Mouse (Mus musculus) liver, embryonic 12.5 days (tissue): ENCODE measurements around the gene Msrb1. TPM values are rescaled to one million over a fixed set of nuclear protein-coding genes. Genes with fewer than 3 reads are reported as not detected.

Experiments
- ATAC-seq: fragments of 200-750 bp; cut with Nextera tagmentation; 2 replicates; pipeline ENCODE4 v1.8.0; 2017; ENCODE audit warnings: moderate number of reproducible peaks, mild to moderate bottlenecking, moderate library complexity
- H3K27ac ChIP-seq: fragments of 300-500 bp; sonication (generic); 2 replicates; pipeline ENCODE4 v1.5.1; 2016; ENCODE audit warnings: mild to moderate bottlenecking
- H3K27me3 ChIP-seq: fragments of 300-500 bp; sonication (generic); replicated peaks from 2 replicates; pipeline ENCODE4 v1.6.1; 2016; ENCODE audit warnings: mild to moderate bottlenecking, moderate library complexity
- H3K36me3 ChIP-seq: fragments of 300-500 bp; sonication (generic); 2 replicates; pipeline ENCODE4 v1.6.1; 2016; ENCODE audit warnings: mild to moderate bottlenecking, moderate library complexity
- H3K4me1 ChIP-seq: fragments of 300-500 bp; sonication (generic); 2 replicates; pipeline ENCODE4 v1.6.1; 2016
- H3K4me2 ChIP-seq: fragments of 300-500 bp; sonication (generic); 2 replicates; pipeline ENCODE4 v1.6.1; 2016; ENCODE audit warnings: mild to moderate bottlenecking, moderate library complexity
- H3K4me3 ChIP-seq: fragments of 300-500 bp; sonication (generic); 2 replicates; pipeline ENCODE4 v1.5.1; 2016; ENCODE audit warnings: mild to moderate bottlenecking, moderate library complexity
- H3K9ac ChIP-seq: fragments of 300-500 bp; sonication (generic); 2 replicates; pipeline ENCODE4 v1.6.1; 2016; ENCODE audit warnings: mild to moderate bottlenecking, moderate library complexity
- H3K9me3 ChIP-seq: fragments of 300-500 bp; sonication (generic); replicated peaks from 2 replicates; pipeline ENCODE4 v1.6.1; 2016; ENCODE audit warnings: mild to moderate bottlenecking, moderate library complexity
- WGBS: fragments of 180-500 bp; shearing (Covaris S2); methylation state at CpG from one replicate; pipeline ENCODE4 v1.1.7; 2016; ENCODE audit not compliant: insufficient replicate concordance; 5-methylcytosine and 5-hydroxymethylcytosine counted together
- polyA plus RNA-seq: library from polyadenylated mRNA; unstranded; fragments of >200 nt; fragmentation: Nextera tagmentation; extraction: Ambion mirVana; gene quantifications from 2 replicates; pipeline ENCODE4 v1.2.1, GENCODE M21; 2016

The Msrb1 gene
- polyA plus RNA-seq, 1 experiment from 2014 or later: 21.6 TPM

GRCm38 (mm10) chr17:24752415-24753394 is 16.3 kb downstream of the Msrb1 start, which contains the start of gene Hs3st6:
Gene Hs3st6 (plus strand): TSS chr17:24752988.
- H3K36me3 ChIP-seq: no peaks in the 10 kb centered on the region
- H3K9me3 ChIP-seq: no peaks in the 10 kb centered on the region
- peak; percentile 74 for ATAC-seq
- peak within 1 kb of the TSS; percentile 75 for H3K4me2 ChIP-seq
- H3K4me3 ChIP-seq: peak within 1 kb of the TSS; percentile 50
- WGBS: 1% methylated on average over 75 of the region's 82 CpGs
- peaks cover 93% of the 10 kb centered on the region for H3K27me3 ChIP-seq
- H3K27ac ChIP-seq: no peak within 1 kb of the TSS
- H3K4me1 ChIP-seq: peaks cover 16% of the 10 kb centered on the region
- 0 out of 2 replicates have a peak within 1 kb of the TSS, but pooled peaks have one; percentile 23 for H3K9ac ChIP-seq

GRCm38 (mm10) chr17:24757394-24757793 is 21.0 kb downstream of the Msrb1 start:
- H3K9me3 ChIP-seq: no peaks in the 10 kb centered on the region
- no peak overlapping the region for H3K4me3 ChIP-seq
- H3K4me1 ChIP-seq: peaks cover 12% of the 10 kb centered on the region
- no peaks in the 10 kb centered on the region for H3K36me3 ChIP-seq
- H3K4me2 ChIP-seq: no peak overlapping the region
- H3K27me3 ChIP-seq: peaks cover 94% of the 10 kb centered on the region
- H3K27ac ChIP-seq: no peak overlapping the region
- no peak for ATAC-seq
- no peak overlapping the region for H3K9ac ChIP-seq
- WGBS: 74% methylated on average over 1 of the region's 1 CpGs

GRCm38 (mm10) chr17:24761121-24761520 is 24.7 kb downstream of the Msrb1 start:
- no peak for ATAC-seq
- H3K4me1 ChIP-seq: no peaks in the 10 kb centered on the region; the same call in 1 of the 2 replicates
- H3K4me3 ChIP-seq: no peak overlapping the region
- WGBS: 41% methylated on average over 5 of the region's 5 CpGs
- no peak overlapping the region for H3K4me2 ChIP-seq
- H3K27ac ChIP-seq: no peak overlapping the region
- no peaks in the 10 kb centered on the region for H3K36me3 ChIP-seq
- no peak overlapping the region for H3K9ac ChIP-seq
- peaks cover 88% of the 10 kb centered on the region for H3K27me3 ChIP-seq
- H3K9me3 ChIP-seq: no peaks in the 10 kb centered on the region

- Histone ChIP-seq H3K4me2 (no peak overlapping the region), H3K27ac (no peak overlapping the region), H3K4me3 (no peak overlapping the region)
Measured at GRCm38 (mm10) chr17:24765016-24765905, 28.8 kb downstream of the Msrb1 start.

GRCm38 (mm10) chr17:24766266-24766875 is 29.9 kb downstream of the Msrb1 start:
- Histone ChIP-seq H3K27me3 (peaks cover 79% of the 10 kb centered on the region), H3K9me3 (no peaks in the 10 kb centered on the region), H3K9ac (no peak overlapping the region), H3K36me3 (no peaks in the 10 kb centered on the region), H3K4me3 (no peak overlapping the region), H3K4me1 (no peaks in the 10 kb centered on the region; the same call in 1 of the 2 replicates), H3K27ac (no peak overlapping the region), H3K4me2 (no peak overlapping the region)
- ATAC-seq: no peak
- 27% methylated on average over 12 of the region's 12 CpGs for WGBS

More at GRCm38 (mm10) chr17:24765016-24765905, 28.8 kb downstream of the Msrb1 start:
- peaks cover 89% of the 10 kb centered on the region for H3K27me3 ChIP-seq
- H3K9ac ChIP-seq: no peak overlapping the region
- no peaks in the 10 kb centered on the region; the same call in 1 of the 2 replicates for H3K4me1 ChIP-seq
- no peak for ATAC-seq
- H3K36me3 ChIP-seq: no peaks in the 10 kb centered on the region
- H3K9me3 ChIP-seq: no peaks in the 10 kb centered on the region
- WGBS: 33% methylated on average over 22 of the region's 22 CpGs

GRCm38 (mm10) chr17:24769146-24769545 is 32.7 kb downstream of the Msrb1 start:
- Histone ChIP-seq H3K4me2 (no peak overlapping the region), H3K27ac (no peak overlapping the region), H3K9me3 (no peaks in the 10 kb centered on the region), H3K4me1 (no peaks in the 10 kb centered on the region; the same call in 1 of the 2 replicates), H3K9ac (no peak overlapping the region), H3K4me3 (no peak overlapping the region), H3K36me3 (no peaks in the 10 kb centered on the region), H3K27me3 (peaks cover 66% of the 10 kb centered on the region)
- WGBS: 27% methylated on average over 3 of the region's 3 CpGs
- ATAC-seq: no peak

- H3K9me3 ChIP-seq: no peaks in the 10 kb centered on the region
- peaks cover 31% of the 10 kb centered on the region for H3K27me3 ChIP-seq
- H3K36me3 ChIP-seq: no peaks in the 10 kb centered on the region
- WGBS: 57% methylated on average over 5 of the region's 5 CpGs
- H3K9ac ChIP-seq: no peak overlapping the region
- H3K4me2 ChIP-seq: no peak overlapping the region
- no peak for ATAC-seq
- H3K4me1 ChIP-seq: no peaks in the 10 kb centered on the region
- H3K4me3 ChIP-seq: no peak overlapping the region
- H3K27ac ChIP-seq: no peak overlapping the region
Measured at GRCm38 (mm10) chr17:24773241-24773640, 36.8 kb downstream of the Msrb1 start.

- 64% methylated on average over 8 of the region's 8 CpGs for WGBS
- ATAC-seq: no peak
- no peaks in the 10 kb centered on the region for H3K4me1 ChIP-seq
- peaks cover 14% of the 10 kb centered on the region; the same call in 1 of the 2 replicates for H3K27me3 ChIP-seq
- no peak overlapping the region for H3K4me3 ChIP-seq
- H3K9ac ChIP-seq: no peak overlapping the region
- H3K9me3 ChIP-seq: no peaks in the 10 kb centered on the region
- no peak overlapping the region for H3K4me2 ChIP-seq
- no peak overlapping the region for H3K27ac ChIP-seq
- no peaks in the 10 kb centered on the region for H3K36me3 ChIP-seq
Measured at GRCm38 (mm10) chr17:24775173-24775572, 38.7 kb downstream of the Msrb1 start.

GRCm38 (mm10) chr17:24777073-24777472 is 40.6 kb downstream of the Msrb1 start:
- H3K9ac ChIP-seq: no peak overlapping the region

GRCm38 (mm10) chr17:24780821-24781220 is 44.4 kb downstream of the Msrb1 start:
- Histone ChIP-seq H3K27me3 (peaks cover 5% of the 10 kb centered on the region; the same call in 1 of the 2 replicates), H3K9ac (no peak overlapping the region), H3K9me3 (no peaks in the 10 kb centered on the region), H3K4me3 (no peak overlapping the region), H3K4me1 (no peaks in the 10 kb centered on the region), H3K27ac (no peak overlapping the region), H3K36me3 (no peaks in the 10 kb centered on the region), H3K4me2 (no peak overlapping the region)
- ATAC-seq: no peak
- WGBS: 55% methylated on average over 2 of the region's 2 CpGs

More at GRCm38 (mm10) chr17:24777073-24777472, 40.6 kb downstream of the Msrb1 start:
- 67% methylated on average over 2 of the region's 2 CpGs for WGBS
- no peak for ATAC-seq
- Histone ChIP-seq H3K36me3 (no peaks in the 10 kb centered on the region), H3K4me3 (no peak overlapping the region), H3K4me1 (no peaks in the 10 kb centered on the region), H3K27me3 (peaks cover 11% of the 10 kb centered on the region; the same call in 1 of the 2 replicates), H3K27ac (no peak overlapping the region), H3K4me2 (no peak overlapping the region), H3K9me3 (no peaks in the 10 kb centered on the region)

GRCm38 (mm10) chr17:24792190-24792589 is 55.7 kb downstream of the Msrb1 start:
- Histone ChIP-seq H3K27ac (no peak overlapping the region), H3K4me3 (no peak overlapping the region), H3K9me3 (no peaks in the 10 kb centered on the region), H3K4me1 (peaks cover 2% of the 10 kb centered on the region), H3K27me3 (peaks cover 23% of the 10 kb centered on the region; the same call in 1 of the 2 replicates), H3K4me2 (no peak overlapping the region), H3K9ac (no peak overlapping the region), H3K36me3 (no peaks in the 10 kb centered on the region)
- 44% methylated on average over 8 of the region's 8 CpGs for WGBS
- no peak for ATAC-seq
